Mouse (Mus musculus): ENCODE measurements around the gene Supt4a.

Gene Supt4a

DNA sequence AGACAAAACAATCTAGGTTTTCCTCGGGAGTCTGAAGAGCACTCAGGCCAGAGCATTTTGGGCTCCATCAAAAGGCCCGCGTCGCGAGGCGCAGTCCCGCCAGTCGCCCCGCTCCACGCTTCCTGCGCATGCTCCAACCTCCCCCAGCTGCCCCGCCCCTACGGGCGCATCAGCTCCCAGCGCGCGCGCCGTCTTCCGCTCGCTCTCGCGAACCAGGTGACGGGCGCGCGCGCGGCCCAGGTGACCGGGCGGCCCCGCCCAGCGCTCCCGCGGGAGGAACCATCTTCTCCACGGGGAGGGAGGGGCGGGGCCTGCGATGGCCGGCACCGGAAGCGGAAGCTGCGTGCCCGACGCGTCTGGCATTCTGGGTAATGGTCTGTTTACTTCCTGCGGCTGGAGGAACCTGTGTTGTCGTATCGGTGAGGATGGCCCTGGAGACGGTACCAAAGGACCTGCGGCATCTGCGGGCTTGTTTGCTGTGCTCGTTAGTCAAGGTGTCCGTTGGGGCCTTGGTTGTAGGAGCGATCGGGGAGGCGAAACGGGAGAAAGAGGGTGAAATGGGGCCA, at the start of gene Supt4a:
Supt4a (plus strand) TSS at position 378 of the 566 bp plus-strand sequence.
- in situ Hi-C loops (cut with MboI, MseI): no loop called here

DNA sequence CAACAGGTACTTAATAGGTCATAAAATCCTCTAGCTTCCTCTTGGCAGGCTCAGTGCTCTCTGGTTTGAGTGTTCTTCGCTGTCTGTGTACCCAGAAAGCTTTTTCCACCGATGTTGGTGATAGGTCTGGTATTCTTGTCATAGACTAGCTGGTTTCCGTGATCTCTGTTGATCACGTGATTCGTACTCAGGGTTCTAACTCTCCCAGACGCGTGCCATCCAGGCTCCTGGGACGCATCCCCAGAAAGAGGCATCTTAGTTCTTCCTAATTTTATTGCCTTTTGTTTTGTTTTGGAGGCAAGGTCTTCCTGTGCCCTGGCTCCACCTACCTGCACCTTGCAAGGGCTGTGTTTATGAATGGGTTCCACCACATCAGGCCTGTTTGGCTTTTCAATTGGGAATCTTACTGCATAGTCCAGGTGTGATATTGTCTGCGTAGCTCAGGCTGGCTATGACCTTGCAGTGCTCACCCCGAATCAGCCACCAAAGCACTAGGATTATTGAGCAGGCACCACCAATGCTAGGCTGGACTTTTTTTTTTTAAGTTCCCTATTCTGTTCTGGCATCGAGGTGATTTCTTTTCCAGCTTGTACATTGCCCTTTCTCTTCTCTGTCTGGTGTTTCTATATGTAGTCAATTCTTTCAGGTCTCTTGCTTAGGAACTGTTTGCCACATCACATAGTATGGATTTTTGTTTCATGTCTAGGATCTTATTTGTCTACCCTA, 48.7 kb upstream of the Supt4a start:
- in situ Hi-C loops (cut with MboI, MseI): no loop called here

GRCm38 (mm10) chr11:87689402-87689808, 47.9 kb upstream of the Supt4a start:
- in situ Hi-C loops (cut with MboI, MseI): no loop called here

DNA sequence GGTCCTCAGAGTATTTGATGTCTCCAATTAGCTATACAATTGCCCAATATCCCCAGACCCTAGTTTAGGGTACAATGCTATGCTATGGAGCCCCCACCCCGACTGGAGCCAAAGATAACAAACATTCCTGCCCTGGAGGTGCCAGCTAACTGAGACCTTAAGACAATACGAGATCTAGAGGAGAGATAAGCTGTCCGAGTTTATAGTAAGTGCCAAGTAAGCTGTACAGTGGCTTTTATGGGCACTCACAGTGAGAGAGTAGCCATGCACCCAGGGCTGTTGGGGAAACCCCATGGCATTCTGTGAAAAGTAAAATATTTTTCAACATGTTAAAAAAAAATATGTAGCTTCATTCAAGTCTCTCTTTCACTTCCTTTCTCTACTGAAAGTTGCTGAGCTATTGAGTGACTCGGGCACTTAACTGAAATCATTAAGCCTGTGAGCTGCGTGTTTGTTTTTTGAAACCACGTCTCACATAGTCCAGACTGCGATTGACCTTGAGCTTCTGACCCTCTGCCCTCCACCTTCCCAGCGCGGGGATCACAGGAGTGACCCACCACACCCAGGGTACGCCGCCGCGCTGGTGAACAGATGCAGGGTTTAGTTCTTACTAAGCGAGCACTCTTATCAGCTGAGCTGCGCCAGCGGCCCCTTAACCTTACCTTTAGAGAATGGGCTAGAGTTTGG, 47.2 kb upstream of the Supt4a start:
- in situ Hi-C loops (cut with MboI, MseI): loop anchor here (10.0 kb wide), 1 partner anchor 195 kb away; no protein-coding TSS in a partner anchor

DNA sequence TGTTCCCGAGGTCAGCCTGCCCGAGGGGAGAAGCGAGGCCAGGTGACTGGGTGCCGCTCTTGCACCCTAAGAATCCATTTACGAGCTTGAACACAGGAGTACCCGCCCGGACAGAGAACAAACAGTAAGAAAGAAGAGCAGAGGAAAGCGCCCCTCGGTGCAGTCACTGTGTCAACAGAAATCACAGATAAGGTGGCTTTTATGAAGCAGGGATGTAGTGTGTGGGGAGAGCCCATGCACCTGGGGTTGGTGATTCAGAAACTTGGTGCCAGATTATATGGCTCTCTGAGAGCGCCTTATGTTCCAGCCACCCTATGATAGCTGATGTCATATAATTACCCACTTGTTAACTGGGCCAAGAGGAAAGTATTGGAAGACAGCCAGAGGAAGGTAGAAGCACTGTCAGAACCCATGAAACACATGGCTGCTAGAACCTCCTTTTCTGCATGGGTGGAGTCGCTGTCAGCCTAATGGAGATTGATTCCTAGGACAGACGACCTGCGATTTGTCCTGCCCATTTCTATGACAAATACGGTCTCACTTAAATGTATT, 40.1 kb upstream of the Supt4a start:
- in situ Hi-C loops (cut with MboI, MseI): loop anchor here (10.0 kb wide), 1 partner anchor 188 kb away; no protein-coding TSS in a partner anchor

DNA sequence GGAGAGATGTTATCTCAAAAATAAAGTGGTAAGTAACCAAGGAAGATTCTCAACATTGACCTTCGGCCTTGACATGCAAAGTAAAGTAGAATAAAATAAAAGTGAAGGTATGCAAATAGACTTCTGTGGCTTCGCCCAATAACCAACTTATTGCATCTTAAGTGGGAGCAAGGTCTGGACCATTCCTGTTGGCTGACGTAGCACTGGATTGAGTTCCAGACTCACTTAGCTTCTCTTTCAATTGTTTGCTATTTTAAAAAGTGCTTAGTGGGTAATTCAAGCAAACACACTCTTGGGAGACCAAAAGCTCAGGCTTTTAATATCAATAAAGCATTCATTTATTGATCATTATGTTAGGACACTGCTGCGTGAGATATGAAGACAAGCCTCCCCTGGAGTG, 39.2 kb upstream of the Supt4a start:
- in situ Hi-C loops (cut with MboI, MseI): loop anchor here (10.0 kb wide), 1 partner anchor 187 kb away; no protein-coding TSS in a partner anchor

- in situ Hi-C loops (cut with MboI, MseI): no loop called here
Observed at GRCm38 (mm10) chr11:87701108-87701507, 36.2 kb upstream of the Supt4a start.

DNA sequence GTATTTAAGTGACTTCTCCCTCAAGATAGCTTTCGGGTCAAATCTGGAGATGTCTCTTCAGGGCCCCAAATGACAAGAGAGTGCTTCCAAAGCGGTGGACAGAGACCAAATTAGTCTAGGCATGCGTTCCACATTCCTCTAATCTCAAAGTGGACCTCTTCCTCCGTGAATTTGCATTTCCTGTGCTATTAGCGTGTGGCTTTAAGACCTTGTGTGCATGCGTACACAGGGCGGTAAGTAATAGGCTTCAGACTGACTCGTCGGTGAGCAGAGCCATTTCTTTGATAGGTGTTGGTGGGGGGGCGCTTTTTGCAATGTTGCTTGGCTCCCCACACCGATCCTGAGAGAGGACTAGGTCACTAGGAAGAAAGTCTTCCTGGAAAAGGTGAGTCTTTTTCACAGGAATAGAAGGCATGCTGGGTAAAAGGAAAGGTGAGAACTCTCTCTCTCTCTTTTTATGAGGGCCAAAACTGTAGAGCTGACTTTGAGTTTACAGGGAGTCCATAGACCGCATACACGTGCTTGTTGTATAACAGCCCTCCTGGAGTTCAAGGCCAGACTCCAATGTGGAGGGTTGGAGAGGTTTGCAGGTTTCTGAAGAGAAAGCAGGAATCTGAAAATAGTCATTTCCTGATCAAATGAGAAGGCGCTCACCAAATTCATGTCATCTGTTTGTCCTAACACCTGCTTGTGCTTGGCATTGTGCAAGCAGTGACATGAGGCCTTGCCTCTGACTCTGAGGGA, 35.3 kb upstream of the Supt4a start:
- in situ Hi-C loops (cut with MboI, MseI): no loop called here

DNA sequence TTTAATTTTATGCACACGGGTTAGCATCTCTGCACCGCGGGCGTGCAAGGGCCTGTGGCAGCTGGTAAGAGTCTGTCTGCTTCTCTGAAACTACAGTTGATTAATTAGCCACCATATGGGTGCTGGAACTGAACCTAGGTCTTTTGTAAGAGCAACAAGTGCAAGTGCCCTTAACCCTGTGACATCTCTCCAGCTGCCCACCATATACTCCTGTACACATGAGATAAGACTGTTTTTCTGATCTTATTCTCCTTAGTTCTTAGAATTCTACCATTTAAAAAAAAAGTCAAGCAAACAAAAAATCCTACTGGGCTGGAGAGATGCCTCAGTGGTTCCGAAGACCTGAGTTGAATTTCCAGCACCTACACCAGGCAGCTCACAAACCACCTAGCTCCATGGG, 33.7 kb upstream of the Supt4a start:
- in situ Hi-C loops (cut with MboI, MseI): no loop called here

- in situ Hi-C loops (cut with MboI, MseI): no loop called here
Observed at GRCm38 (mm10) chr11:87704289-87704688, 33.1 kb upstream of the Supt4a start.

DNA sequence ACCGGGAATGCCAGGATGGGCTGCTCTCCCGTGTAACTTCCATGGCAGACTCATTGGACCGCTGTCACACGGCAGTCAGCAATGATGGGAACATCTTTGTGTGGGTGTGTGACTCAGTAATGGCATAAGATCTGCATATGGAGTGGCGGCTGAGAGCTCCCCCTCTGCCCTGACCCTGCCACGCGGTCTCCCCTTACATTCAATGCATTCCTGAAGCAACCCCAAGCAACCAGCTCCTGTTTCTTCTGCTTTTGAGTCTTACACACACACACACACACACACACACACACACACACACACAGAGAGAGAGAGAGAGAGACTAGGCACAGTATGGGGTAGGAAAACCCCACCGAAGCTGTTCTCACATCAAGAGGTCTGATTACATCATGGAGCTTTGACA, 29.8 kb upstream of the Supt4a start:
- in situ Hi-C loops (cut with MboI, MseI): no loop called here

- in situ Hi-C loops (cut with MboI, MseI): no loop called here
Observed at GRCm38 (mm10) chr11:87708979-87709378, 28.4 kb upstream of the Supt4a start.

- in situ Hi-C loops (cut with MboI, MseI): no loop called here
Observed at GRCm38 (mm10) chr11:87709513-87710261, 27.7 kb upstream of the Supt4a start.

DNA sequence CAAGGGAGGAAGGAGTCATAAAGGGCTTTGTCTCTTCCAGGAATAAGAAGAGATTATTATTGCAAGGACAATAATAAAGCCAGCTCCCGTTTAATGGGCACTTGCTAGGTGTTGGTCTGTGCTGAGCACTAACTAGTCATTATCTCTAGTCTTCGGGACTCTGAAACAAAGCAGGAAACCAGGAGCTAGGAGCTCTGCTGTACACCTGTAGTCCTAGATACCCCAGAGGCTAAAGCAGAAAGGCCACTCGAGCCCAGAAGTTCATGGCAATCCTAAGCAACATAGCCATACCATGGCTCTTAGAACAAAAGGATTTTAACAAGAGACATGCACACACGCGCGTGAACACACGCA, 27.1 kb upstream of the Supt4a start:
- in situ Hi-C loops (cut with MboI, MseI): no loop called here

- in situ Hi-C loops (cut with MboI, MseI): no loop called here
Observed at GRCm38 (mm10) chr11:87712188-87712587, 25.2 kb upstream of the Supt4a start.

DNA sequence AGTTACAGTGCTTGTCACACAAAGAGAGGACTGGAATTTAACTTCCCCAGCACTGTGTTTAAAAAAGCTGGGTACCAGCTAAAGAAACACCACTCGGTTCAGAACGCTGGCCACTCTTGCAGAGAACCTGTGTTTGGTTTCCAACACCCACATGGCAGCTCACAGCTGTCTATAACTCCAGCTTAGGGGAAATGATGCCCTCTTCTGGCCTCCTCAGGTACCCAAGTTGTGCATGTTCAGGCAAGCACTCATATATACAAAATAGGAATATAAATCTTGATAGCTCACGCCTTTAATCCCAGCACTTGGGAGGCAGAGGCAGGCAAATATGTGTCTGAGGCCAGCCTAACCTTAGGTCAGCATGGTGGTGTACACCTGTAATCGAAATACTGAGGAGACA, 21.4 kb upstream of the Supt4a start:
- in situ Hi-C loops (cut with MboI, MseI): no loop called here

DNA sequence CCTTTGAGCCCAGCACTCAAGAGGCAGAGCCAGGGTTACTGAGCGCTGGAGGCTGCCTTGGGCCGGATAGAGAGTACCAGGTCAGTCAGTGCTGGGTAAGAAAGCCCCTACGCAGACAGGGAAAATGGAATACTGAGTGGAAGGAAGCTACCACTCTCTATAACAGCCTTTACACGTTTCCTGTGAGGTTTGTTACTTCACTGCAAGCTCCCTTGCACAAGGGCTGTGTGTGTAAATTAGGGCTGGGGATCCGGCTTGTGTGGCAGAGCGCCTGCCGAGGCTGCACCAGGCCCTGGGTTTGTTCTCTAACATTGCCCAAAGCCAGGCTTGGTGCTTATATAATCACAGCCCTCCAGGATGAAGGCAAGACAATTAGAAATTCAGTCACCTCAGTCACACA, 17.8 kb upstream of the Supt4a start:
- in situ Hi-C loops (cut with MboI, MseI): no loop called here

- in situ Hi-C loops (cut with MboI, MseI): no loop called here
Observed at GRCm38 (mm10) chr11:87720324-87720723, 17.0 kb upstream of the Supt4a start.

- in situ Hi-C loops (cut with MboI, MseI): no loop called here
Observed at GRCm38 (mm10) chr11:87720839-87721238, 16.5 kb upstream of the Supt4a start.

GRCm38 (mm10) chr11:87722168-87722567, 15.2 kb upstream of the Supt4a start:
- in situ Hi-C loops (cut with MboI, MseI): no loop called here

GRCm38 (mm10) chr11:87722891-87723290, 14.5 kb upstream of the Supt4a start:
- in situ Hi-C loops (cut with MboI, MseI): no loop called here
